Mouse (Mus musculus): ENCODE data around the gene Cux1.

Cux1 gene

DNA sequence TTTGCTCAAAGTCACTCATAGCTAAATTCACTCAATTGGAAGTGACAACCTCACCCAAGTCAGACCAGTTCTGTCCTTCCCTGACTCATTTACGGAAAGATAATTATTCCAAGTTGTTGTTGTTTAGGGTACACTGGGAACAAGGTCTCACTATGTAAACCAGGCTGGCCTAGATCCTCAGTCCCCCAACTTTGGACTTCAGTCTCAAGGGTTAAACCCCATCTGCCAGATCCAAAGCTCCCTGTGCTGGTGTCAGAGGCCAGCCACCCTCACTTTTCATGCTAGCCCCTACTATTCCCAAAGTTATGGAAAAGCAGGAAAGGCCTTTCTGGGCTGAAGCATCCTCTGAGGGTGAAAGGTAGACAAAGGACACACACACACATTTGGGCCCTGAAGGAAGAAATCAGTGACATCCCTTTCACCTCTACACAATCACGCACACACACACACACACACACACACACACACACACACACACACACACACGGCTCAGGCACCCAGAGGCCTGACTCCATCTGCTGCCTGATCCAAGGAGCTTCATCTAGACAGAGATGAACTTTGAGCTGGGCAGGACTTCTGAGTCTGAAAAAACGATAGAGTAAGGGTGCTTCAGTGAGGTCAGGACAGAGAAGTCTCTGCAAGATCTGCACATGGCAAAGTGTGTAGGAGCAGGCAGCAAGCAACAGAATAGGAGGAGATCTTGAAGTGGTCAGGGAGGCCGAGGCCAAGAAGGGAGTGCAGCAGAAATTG is 31.1 kb downstream of the Cux1 start:
- DNase-seq, result peak; percentile 76

DNA sequence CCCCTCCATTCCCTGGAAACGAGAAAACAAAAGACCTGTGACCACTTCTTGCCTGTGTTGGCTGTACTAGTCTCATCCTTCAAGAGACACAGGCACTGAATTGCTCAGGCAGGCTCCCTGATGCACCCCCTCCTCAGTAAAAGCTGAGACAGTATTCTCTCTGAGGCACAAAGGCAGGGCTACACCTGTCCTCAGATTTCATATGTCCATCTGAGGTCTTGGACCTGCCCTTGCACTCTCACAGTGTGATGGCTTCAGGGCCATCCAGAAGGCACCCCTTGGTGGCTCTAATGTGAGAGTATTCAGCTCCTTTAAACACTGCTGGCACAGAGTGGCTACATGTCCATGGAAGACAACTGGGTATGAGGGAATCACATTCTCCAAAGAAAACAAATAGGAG is 32.1 kb downstream of the Cux1 start:
- no peak for DNase-seq

GRCm38 (mm10) chr5:136533371-136534276 is 33.7 kb downstream of the Cux1 start:
- DNase-seq, result peak; percentile 83

DNA sequence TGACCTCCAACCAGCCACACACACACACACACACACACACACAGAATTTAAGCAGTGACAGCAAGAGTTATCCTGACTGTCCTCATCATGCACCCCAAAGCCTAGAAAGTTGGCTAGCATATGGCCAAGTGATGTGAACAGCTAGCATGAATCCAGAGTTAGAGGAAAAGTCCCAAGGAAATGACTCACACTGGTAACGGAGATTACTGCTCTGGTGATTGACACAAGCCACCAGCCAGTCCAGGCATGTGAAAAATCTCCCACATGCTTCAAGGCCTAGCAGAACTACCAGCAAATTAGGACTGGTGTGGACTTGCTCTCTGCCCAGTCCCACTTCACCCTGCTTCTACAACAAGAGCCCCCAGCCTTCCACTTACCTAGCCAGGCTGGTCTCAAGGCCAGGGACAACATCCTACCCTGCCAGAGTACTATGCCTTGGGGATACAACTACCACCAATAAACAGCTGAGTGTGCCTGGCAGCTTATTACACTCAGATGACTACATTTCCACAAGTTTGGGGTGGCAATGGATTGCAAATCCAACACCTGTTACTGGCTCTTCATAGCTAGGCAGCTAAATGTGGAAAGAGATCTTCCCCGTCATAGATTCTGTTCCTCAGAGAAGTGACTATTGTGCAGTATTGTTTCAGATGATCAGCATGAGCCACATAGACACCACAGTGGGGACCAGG is 35.5 kb downstream of the Cux1 start:
- no peak for DNase-seq

- peak; percentile 80 for DNase-seq
Measured at GRCm38 (mm10) chr5:136530931-136531330, 36.4 kb downstream of the Cux1 start.

DNA sequence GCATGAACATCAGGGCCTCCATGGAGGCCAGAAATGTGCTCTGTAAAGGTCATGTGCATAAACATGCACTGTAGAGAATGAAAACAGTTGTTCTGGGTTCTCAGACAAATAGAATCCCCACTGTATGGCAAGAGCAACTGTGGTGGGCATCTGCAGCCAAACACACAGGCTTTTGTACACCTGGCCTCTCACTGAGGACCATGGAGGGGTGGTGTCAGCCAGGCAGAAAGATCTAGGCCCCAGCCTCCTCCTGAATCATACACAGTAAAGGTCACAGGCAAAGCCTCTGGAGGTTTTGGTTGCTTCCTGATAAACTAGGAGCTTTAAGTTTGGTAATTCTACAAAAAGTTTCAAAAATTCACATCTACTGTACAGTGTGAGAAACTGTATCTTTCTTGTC is 38.1 kb downstream of the Cux1 start:
- no peak for DNase-seq

DNA sequence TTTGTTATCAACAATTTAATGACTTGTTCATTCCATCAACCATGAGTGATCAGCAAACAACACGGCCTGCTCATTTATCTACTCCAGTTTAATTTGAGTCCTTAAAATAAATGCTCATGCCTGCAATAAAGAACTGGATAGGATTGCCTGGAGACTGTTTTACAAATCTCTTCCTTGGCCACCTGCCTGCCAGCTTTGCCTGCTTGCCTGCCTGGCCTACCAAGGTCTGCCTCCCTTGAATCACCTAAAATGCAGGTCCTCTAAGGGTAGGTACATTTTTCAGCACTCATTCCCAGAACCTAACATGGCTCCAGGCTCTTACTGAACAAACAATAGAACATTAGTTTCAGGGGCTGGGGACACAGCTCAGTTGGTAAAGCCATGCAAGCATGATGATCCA is 39.4 kb downstream of the Cux1 start:
- no peak for DNase-seq

DNA sequence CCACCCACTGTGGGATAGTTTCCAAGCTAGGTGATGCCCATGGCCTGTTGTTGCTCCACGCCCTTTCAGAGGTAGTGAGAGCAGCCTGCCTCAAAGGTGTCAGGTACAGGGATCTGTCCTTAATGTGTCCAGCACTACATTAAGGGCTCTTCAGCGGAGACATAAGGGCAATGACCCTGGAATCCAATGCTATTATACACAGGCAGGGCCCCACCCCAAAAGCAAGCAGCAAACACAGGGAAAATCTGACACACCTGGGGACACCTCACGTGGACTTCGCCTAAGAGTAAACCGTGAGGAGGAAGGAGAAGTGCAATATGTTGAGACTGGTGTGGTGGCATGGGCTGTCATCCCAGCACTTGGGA is 40.8 kb downstream of the Cux1 start:
- DNase-seq, result no peak

DNA sequence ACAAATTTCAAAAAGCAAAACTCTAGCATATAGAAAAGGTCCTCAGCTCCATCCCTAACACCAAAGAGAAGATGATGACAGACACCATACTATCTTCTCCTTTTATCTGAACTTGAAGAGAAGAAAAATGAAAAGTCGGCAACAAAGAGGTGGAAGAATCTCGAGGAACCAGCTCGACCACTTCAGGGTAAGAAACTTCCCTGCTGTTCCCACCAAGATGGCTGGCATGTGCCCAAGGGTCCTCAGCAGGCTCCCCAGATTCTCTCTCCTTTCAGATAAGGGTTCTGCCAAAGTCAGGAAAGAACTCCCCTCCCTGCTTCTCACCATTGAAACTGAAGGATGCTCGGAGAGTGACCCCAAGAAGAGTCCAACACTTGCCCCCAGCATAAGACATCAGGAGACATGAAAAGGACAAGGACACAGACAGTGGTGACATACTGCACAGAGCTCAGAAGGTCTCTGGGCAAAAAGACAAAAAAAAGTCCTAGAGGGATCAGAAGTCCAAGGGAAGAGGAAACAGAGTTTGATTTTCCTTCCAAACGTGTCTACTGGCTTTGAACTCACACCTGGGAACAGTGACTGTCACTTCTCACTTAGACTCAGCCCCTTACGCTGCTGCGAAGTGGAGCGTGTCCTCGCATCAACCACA is 41.3 kb downstream of the Cux1 start:
- DNase-seq, result no peak

GRCm38 (mm10) chr5:136522843-136523463 is 44.3 kb downstream of the Cux1 start:
- DNase-seq, result no peak

DNA sequence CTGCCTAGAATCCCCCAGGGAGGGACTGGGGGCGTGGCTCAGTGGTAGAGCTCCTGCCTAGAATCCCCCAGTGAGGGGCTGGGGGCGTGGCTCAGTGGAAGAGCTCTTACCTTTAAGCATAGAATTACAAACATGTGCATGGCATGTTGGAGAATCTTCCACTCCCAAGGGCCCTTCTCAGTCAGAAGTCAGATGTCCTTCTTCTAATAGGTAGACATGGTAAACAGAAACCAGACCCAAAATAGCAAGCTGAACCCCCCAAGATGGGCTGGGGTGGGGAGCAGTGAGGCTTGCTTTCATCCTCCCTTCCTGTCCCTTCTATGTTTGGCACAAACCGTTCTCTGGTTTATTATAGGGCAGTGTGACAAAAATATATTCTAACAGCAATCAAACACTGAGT is 45.6 kb downstream of the Cux1 start:
- DNase-seq, result no peak

DNA sequence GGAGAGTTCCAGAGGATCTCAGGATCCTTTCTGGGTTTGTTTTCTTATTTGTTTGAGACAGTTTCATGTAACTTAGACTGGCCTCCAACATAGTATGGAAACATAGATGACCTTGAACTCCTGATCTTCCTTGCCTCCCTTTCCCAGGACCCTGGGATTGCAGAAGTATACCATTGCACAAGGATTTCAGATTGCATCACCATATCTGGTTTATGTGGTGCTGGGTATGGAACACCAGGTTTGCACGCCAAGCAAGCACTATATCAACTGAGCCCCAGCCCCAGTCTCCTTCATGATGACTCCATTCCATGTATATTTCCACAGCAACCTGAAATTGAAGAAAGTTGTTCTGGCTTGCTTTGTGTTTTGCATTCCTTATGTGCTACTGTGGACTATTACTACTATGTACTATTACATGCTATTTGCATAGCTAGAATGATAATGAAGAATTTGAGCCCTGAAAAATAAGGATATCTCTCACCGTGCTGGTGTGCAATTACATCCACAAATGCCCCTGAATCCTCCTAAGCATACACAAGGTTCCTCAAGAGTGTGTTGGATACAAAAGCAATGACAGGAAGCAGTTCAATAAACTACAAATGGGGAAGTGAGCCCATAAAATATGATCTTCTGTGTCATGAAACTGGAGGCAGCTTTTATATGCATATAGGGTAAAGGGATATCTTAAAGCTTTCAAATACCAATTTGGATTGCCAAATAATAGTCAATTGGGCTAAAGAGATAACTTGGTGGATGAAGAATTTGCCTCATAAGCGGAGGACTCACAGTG is 48.4 kb downstream of the Cux1 start:
- DNase-seq, result no peak

- no peak for DNase-seq
Measured at GRCm38 (mm10) chr5:136517510-136517909, 49.8 kb downstream of the Cux1 start.

DNA sequence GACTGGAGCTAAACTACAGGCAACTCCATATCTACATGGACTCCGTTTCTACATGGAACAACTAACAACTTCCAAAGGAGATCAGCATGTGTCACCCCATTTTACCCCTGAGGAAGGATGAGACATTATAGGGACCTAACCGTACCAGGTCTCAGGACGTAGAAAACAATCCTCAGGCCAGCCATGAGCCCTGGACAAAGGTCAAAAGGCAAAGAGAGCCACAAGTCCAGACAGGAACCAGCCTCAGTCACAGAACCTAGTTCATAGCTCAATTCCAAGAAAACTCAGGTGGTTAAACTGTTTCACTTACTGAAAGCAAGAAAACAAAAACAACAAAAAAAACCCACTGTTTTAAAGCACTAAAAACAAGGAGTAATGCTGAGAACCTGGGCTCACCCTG is 50.7 kb downstream of the Cux1 start:
- DNase-seq, result peak; percentile 75

GRCm38 (mm10) chr5:136514049-136514677 is 53.1 kb downstream of the Cux1 start:
- DNase-seq, result peak; percentile 61

DNA sequence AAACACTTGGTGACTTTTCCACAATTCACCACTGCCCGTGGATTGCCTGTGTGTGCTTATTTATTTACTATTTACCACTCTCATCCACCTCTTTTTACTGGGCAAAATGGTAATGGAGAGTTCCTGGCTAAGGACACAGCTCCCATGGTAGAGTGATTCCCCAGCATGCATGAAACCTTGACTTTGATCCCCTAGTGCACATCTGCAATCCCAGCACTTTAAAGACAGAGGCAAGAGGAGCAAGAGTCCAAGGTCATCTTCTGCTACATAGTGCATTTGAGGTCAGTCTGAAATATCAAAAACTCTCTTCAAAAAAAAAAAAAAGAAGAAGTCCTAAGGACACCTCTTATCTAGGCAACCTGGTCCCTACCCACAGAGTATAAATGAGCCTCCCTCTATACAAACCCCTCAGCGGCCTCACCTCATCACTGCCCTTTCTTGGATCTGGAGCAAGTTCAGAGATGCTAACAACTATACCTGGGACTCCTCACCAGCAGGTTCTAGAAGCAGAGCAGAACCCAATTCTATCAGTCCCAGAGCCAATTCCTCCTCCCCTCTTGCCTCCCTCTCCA is 55.1 kb downstream of the Cux1 start:
- DNase-seq, result peak; percentile 83

DNA sequence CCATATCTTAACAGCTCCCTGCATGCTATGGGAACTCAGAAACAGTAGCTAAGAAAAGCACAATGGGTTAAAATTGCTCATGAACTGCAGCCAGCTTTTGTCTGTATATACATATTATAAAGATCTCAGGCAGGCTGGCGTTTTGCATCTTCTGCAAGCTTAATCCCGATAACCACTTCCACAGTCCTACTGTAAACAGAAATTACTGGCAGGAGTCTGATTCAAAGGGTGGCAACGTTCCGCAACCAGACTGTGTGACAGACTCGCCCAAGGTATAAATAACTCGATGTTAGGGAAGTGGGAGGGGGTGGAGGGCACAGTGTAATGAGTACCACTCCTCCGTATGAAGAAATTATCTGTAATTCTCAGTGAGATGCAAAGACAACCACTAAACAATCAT is 55.9 kb downstream of the Cux1 start:
- no peak for DNase-seq

- DNase-seq, result no peak
Measured at GRCm38 (mm10) chr5:136510609-136511008, 56.7 kb downstream of the Cux1 start.

GRCm38 (mm10) chr5:136507629-136508028 is 59.7 kb downstream of the Cux1 start:
- DNase-seq, result peak; percentile 62

GRCm38 (mm10) chr5:136506262-136506661 is 61.0 kb downstream of the Cux1 start:
- DNase-seq, result no peak

Measured in kidney, adult 9 months (tissue).